Mouse (Mus musculus) forebrain, embryonic 16.5 days (tissue): Measurements from ENCODE around the gene Ankub1. TPM values are rescaled to one million over a fixed set of nuclear protein-coding genes. Genes with fewer than 3 reads are reported as not detected.

Source experiments
- ATAC-seq: fragments of 200-750 bp; cut with Nextera tagmentation; 2 replicates; pipeline ENCODE4 v1.8.0; 2017; ENCODE audit warnings: mild to moderate bottlenecking, moderate library complexity
- H3K27ac ChIP-seq: fragments of 300-500 bp; sonication (generic); 2 replicates; pipeline ENCODE4 v1.5.1; 2014; ENCODE audit warnings: low read length, control low read depth
- H3K27me3 ChIP-seq: fragments of 300-500 bp; sonication (generic); replicated peaks from 2 replicates; pipeline ENCODE4 v1.6.1; 2014; ENCODE audit warnings: low read length; ENCODE audit not compliant: control insufficient read depth, insufficient read depth
- H3K36me3 ChIP-seq: fragments of 300-500 bp; sonication (generic); 2 replicates; pipeline ENCODE4 v1.6.1; 2014; ENCODE audit not compliant: control insufficient read depth, insufficient read depth
- H3K4me1 ChIP-seq: fragments of 300-500 bp; sonication (generic); replicated peaks from 2 replicates; pipeline ENCODE4 v1.6.1; 2014; ENCODE audit warnings: low read length; ENCODE audit not compliant: control insufficient read depth, insufficient read depth
- H3K4me2 ChIP-seq: fragments of 300-500 bp; sonication (generic); 2 replicates; pipeline ENCODE4 v1.6.1; 2014; ENCODE audit warnings: mild to moderate bottlenecking, low read length, control low read depth
- H3K4me3 ChIP-seq: fragments of 300-500 bp; sonication (generic); replicated peaks from 2 replicates; pipeline ENCODE4 v1.5.1; 2014; ENCODE audit warnings: mild to moderate bottlenecking, low read length, control low read depth
- H3K9ac ChIP-seq: fragments of 300-500 bp; sonication (generic); replicated peaks from 2 replicates; pipeline ENCODE4 v1.6.1; 2014; ENCODE audit warnings: low read depth, low read length, control low read depth
- H3K9me3 ChIP-seq: fragments of 300-500 bp; sonication (generic); 2 replicates; pipeline ENCODE4 v1.6.1; 2016; ENCODE audit warnings: low read length; ENCODE audit not compliant: control insufficient read depth
- WGBS: fragments of 180-500 bp; shearing (Covaris S2); extraction: QIAGEN DNeasy Blood & Tissue Kit; methylation state at CpG from one replicate; pipeline ENCODE4 v1.1.7; 2014; 5-methylcytosine and 5-hydroxymethylcytosine counted together
- polyA plus RNA-seq: library from polyadenylated mRNA; unstranded; fragments of >200 nt; fragmentation: Nextera tagmentation; extraction: Ambion mirVana; gene quantifications from 2 replicates; pipeline ENCODE4 v1.2.1, GENCODE M21; 2015

Ankub1 gene
- polyA plus RNA-seq, 1 experiment from 2014 or later, result 0.09 TPM

GRCm38 (mm10) chr3:57651865-57652259 is 40.7 kb downstream of the Ankub1 start:
- Histone ChIP-seq H3K9ac (peak overlapping the region; percentile 87), H3K27me3 (0 out of 2 replicates have a peak, but pooled peaks cover 4% of the 10 kb centered on the region), H3K9me3 (no peaks in the 10 kb centered on the region), H3K27ac (no peak overlapping the region), H3K4me1 (peaks cover 3% of the 10 kb centered on the region), H3K4me2 (peak overlapping the region; percentile 90), H3K36me3 (no peaks in the 10 kb centered on the region), H3K4me3 (peak overlapping the region; percentile 90)
- ATAC-seq, result no peak; the same call in 1 of the 2 replicates
- WGBS, result 68% methylated on average over 3 of the region's 3 CpGs

GRCm38 (mm10) chr3:57651231-57651864 is 41.3 kb downstream of the Ankub1 start, which contains the start of gene Commd2:
Gene Commd2 (minus strand): TSS chr3:57651715.
- 0 out of 2 replicates have a peak, but pooled peaks cover 4% of the 10 kb centered on the region for H3K27me3 ChIP-seq
- peaks cover 3% of the 10 kb centered on the region for H3K4me1 ChIP-seq
- peak within 1 kb of the TSS; percentile 90 for H3K4me2 ChIP-seq
- no peaks in the 10 kb centered on the region for H3K36me3 ChIP-seq
- peak within 1 kb of the TSS; percentile 90 for H3K4me3 ChIP-seq
- under 1% methylated on average over 42 of the region's 42 CpGs for WGBS
- peak within 1 kb of the TSS; percentile 78 for H3K27ac ChIP-seq
- H3K9ac ChIP-seq, result peak within 1 kb of the TSS; percentile 87
- ATAC-seq, result peak; percentile 99
- H3K9me3 ChIP-seq, result no peaks in the 10 kb centered on the region

- Histone ChIP-seq H3K9me3 (no peaks in the 10 kb centered on the region), H3K4me2 (no peak overlapping the region), H3K4me1 (no peaks in the 10 kb centered on the region), H3K4me3 (no peak overlapping the region), H3K36me3 (no peaks in the 10 kb centered on the region), H3K27ac (no peak overlapping the region), H3K27me3 (no peaks in the 10 kb centered on the region), H3K9ac (no peak overlapping the region)
- 91% methylated on average over 6 of the region's 6 CpGs for WGBS
- ATAC-seq, result no peak
Measured at GRCm38 (mm10) chr3:57643191-57643590, 49.4 kb downstream of the Ankub1 start.

GRCm38 (mm10) chr3:57637596-57637995 is 55.0 kb downstream of the Ankub1 start:
- Histone ChIP-seq H3K27ac (no peak overlapping the region), H3K4me2 (no peak overlapping the region), H3K4me1 (no peaks in the 10 kb centered on the region), H3K4me3 (no peak overlapping the region), H3K36me3 (no peaks in the 10 kb centered on the region), H3K9me3 (no peaks in the 10 kb centered on the region), H3K27me3 (no peaks in the 10 kb centered on the region), H3K9ac (no peak overlapping the region)
- no peak for ATAC-seq
- WGBS, result 78% methylated on average over 6 of the region's 6 CpGs

GRCm38 (mm10) chr3:57634763-57635487 is 57.7 kb downstream of the Ankub1 start:
- ATAC-seq, result no peak
- Histone ChIP-seq H3K9me3 (no peaks in the 10 kb centered on the region), H3K9ac (no peak overlapping the region), H3K27me3 (no peaks in the 10 kb centered on the region), H3K36me3 (no peaks in the 10 kb centered on the region), H3K4me1 (no peaks in the 10 kb centered on the region), H3K4me3 (no peak overlapping the region), H3K27ac (no peak overlapping the region), H3K4me2 (no peak overlapping the region)
- 70% methylated on average over 3 of the region's 3 CpGs for WGBS

- 85% methylated on average over 11 of the region's 11 CpGs for WGBS
- no peak for ATAC-seq
- H3K27me3 ChIP-seq, result no peaks in the 10 kb centered on the region
Measured at GRCm38 (mm10) chr3:57626954-57627513, 65.6 kb downstream of the Ankub1 start.

GRCm38 (mm10) chr3:57625275-57625997 is 67.2 kb downstream of the Ankub1 start:
- Histone ChIP-seq H3K4me1 (no peaks in the 10 kb centered on the region), H3K36me3 (no peaks in the 10 kb centered on the region), H3K4me2 (peak overlapping the region; percentile 74), H3K9me3 (no peaks in the 10 kb centered on the region), H3K9ac (peak overlapping the region; percentile 49), H3K4me3 (peak overlapping the region; percentile 42), H3K27ac (peak overlapping the region; percentile 74), H3K27me3 (no peaks in the 10 kb centered on the region)
- peak; percentile 92 for ATAC-seq
- WGBS, result 2% methylated on average over 21 of the region's 21 CpGs

More at GRCm38 (mm10) chr3:57626954-57627513, 65.6 kb downstream of the Ankub1 start:
- H3K4me3 ChIP-seq, result no peak overlapping the region
- no peaks in the 10 kb centered on the region for H3K4me1 ChIP-seq
- H3K9ac ChIP-seq, result no peak overlapping the region
- H3K9me3 ChIP-seq, result no peaks in the 10 kb centered on the region
- H3K27ac ChIP-seq, result no peak overlapping the region
- no peak overlapping the region for H3K4me2 ChIP-seq
- no peaks in the 10 kb centered on the region for H3K36me3 ChIP-seq

- Histone ChIP-seq H3K27me3 (no peaks in the 10 kb centered on the region), H3K27ac (no peak overlapping the region), H3K4me1 (no peaks in the 10 kb centered on the region), H3K36me3 (no peaks in the 10 kb centered on the region), H3K4me3 (no peak overlapping the region), H3K9ac (no peak overlapping the region), H3K4me2 (no peak overlapping the region), H3K9me3 (no peaks in the 10 kb centered on the region)
- ATAC-seq, result no peak
- 78% methylated on average over 4 of the region's 4 CpGs for WGBS
Measured at GRCm38 (mm10) chr3:57619718-57620117, 72.9 kb downstream of the Ankub1 start.

GRCm38 (mm10) chr3:57615652-57616051 is 76.9 kb downstream of the Ankub1 start:
- 88% methylated on average over 4 of the region's 4 CpGs for WGBS
- no peaks in the 10 kb centered on the region for H3K36me3 ChIP-seq
- no peaks in the 10 kb centered on the region for H3K9me3 ChIP-seq
- H3K4me1 ChIP-seq, result no peaks in the 10 kb centered on the region
- no peak overlapping the region for H3K4me3 ChIP-seq
- ATAC-seq, result no peak
- no peaks in the 10 kb centered on the region for H3K27me3 ChIP-seq
- H3K9ac ChIP-seq, result no peak overlapping the region
- no peak overlapping the region for H3K4me2 ChIP-seq
- no peak overlapping the region for H3K27ac ChIP-seq
